Comparison of ENCODE assay signal across 9 mouse cellular contexts in the genomic region with DNA sequence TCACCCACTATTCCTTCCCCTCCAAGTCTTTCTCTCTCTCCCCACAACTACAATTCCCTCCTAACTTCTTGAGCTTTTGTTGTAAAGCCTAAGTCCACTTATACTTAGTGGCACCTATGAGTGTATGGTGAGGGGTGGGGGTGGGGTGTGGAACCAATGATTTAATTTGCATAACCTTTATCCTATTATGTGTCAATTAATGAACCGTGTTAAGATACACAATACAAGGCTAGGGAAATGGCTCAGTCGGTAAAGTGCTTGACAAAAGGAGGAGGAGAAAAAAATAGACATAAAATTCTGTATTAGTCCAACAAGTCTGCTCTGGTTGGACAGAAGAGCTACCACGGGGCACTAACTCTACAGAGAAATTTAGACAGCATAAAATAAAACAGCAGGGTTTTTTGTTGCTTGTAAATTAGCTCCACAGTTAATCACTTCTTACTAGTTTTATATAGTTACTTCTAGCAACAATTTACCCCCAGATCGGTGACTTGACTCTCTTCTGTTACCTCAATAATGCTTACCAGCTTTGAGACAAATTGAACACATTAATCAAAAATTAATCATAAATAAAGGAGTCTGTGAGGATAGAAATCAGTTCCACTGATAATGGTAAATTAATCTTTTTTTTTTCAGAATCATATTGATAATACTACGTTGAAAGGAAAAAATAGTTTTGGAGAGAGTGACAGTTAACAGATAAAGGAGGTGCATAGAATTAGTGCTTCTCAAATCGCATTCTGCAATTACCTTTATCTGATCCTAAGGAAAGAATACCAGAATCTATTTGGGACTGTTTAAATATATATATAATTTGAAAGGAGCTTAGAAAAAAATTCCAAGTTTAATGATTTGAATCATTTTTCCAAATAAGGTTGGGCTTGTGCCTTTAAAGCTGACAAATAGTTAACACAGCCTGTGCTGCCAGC. TPM values are rescaled to one million over a fixed set of nuclear protein-coding genes. Genes with fewer than 3 reads are reported as not detected.
DNase-seq lines count a peak whose midpoint lies in the region; ATAC-seq and TF ChIP-seq lines count a peak whose summit lies in the region.
"Had no signal": no experiment of that assay in that cellular context is flagged by ENCODE, and none has a peak within 500 bp of the region (broad histone marks: within the 10 kb centered on the region; RNA-seq: fewer than 3 reads in every experiment).

No protein-coding gene starts in this region.

- no peak for TF ChIP-seq POLR2A in limb, embryonic 14.5 days (IDR thresholded peaks at IDR 0.05; ENCODE audit: borderline replicate concordance, extremely low read depth, insufficient read depth, insufficient read length)

- WGBS in lung, embryonic 14.5 days: 64% methylated on average over 6 of the region's 6 CpGs
- WGBS in forebrain, embryonic 13.5 days: 17% methylated on average over 6 of the region's 6 CpGs
- WGBS in limb, embryonic 14.5 days: 42% methylated on average over 6 of the region's 6 CpGs

- H3K27ac ChIP-seq in lung, embryonic 14.5 days (ENCODE audit: low read depth): no peak overlapping the region
- H3K27ac ChIP-seq in forebrain, embryonic 13.5 days: no peak overlapping the region
- no peak overlapping the region for H3K27ac ChIP-seq in limb, embryonic 14.5 days (replicated peaks; ENCODE audit: low read depth, low read length)

- no peak for ATAC-seq in lung, embryonic 14.5 days (ENCODE audit: insufficient read depth)
- ATAC-seq in forebrain, embryonic 13.5 days: peak; percentile 48; the same call in 1 of the 2 replicates
- no peak for ATAC-seq in limb, embryonic 14.5 days (ENCODE audit: low FRiP score, low read depth)

- no peaks in the 10 kb centered on the region for H3K27me3 ChIP-seq in lung, embryonic 14.5 days (ENCODE audit: insufficient read depth, low read length)
- H3K27me3 ChIP-seq in forebrain, embryonic 13.5 days: no peaks in the 10 kb centered on the region
- no peaks in the 10 kb centered on the region for H3K27me3 ChIP-seq in limb, embryonic 14.5 days (ENCODE audit: control insufficient read depth, insufficient read depth, low read length)

- H3K9ac ChIP-seq in lung, embryonic 14.5 days: peak overlapping the region; percentile 11; the same call in 1 of the 2 replicates
- H3K9ac ChIP-seq in forebrain, embryonic 13.5 days: peak overlapping the region; percentile 56
- peak overlapping the region; percentile 46 for H3K9ac ChIP-seq in limb, embryonic 14.5 days (ENCODE audit: low read depth, low read length, severe bottlenecking)

- no peaks in the 10 kb centered on the region for H3K4me1 ChIP-seq in lung, embryonic 14.5 days (ENCODE audit: insufficient read depth)
- peaks cover 12% of the 10 kb centered on the region for H3K4me1 ChIP-seq in forebrain, embryonic 13.5 days
- 0 out of 2 replicates have a peak, but pooled peaks cover 2% of the 10 kb centered on the region for H3K4me1 ChIP-seq in limb, embryonic 14.5 days (ENCODE audit: control insufficient read depth, insufficient read depth, low read length)

- peak overlapping the region; percentile 56 for H3K4me2 ChIP-seq in lung, embryonic 14.5 days
- H3K4me2 ChIP-seq in forebrain, embryonic 13.5 days: peak overlapping the region; percentile 69
- H3K4me2 ChIP-seq in limb, embryonic 14.5 days (replicated peaks; ENCODE audit: low read depth, low read length, severe bottlenecking): peak overlapping the region; percentile 46

- H3K9me3 ChIP-seq in lung, embryonic 14.5 days (ENCODE audit: low read depth, low read length): no peaks in the 10 kb centered on the region
- no peaks in the 10 kb centered on the region for H3K9me3 ChIP-seq in forebrain, embryonic 13.5 days (replicated peaks)
- no peaks in the 10 kb centered on the region for H3K9me3 ChIP-seq in limb, embryonic 14.5 days (ENCODE audit: control insufficient read depth, low read length)

- H3K36me3 ChIP-seq in lung, embryonic 14.5 days (ENCODE audit: insufficient read depth): no peaks in the 10 kb centered on the region
- no peaks in the 10 kb centered on the region for H3K36me3 ChIP-seq in forebrain, embryonic 13.5 days (ENCODE audit: poor library complexity, severe bottlenecking)
- H3K36me3 ChIP-seq in limb, embryonic 14.5 days (ENCODE audit: control insufficient read depth, insufficient read depth, low read length): no peaks in the 10 kb centered on the region

- DNase-seq in lung, embryonic 14.5 days: no peak
- DNase-seq in lung, postnatal 4 days: no peak
- no peak for DNase-seq in limb, embryonic 14.5 days (ENCODE audit: low spot score)
- DNase-seq in retina, postnatal 1 day: peak; percentile 11
- no peak for DNase-seq in left cerebral cortex, adult 18-20 months (ENCODE audit: low spot score in 2 of 2)
- DNase-seq in right cerebral cortex, postnatal 36 days (ENCODE audit: low spot score in 2 of 2): no peak
- DNase-seq in spleen, postnatal 36 days (ENCODE audit: low spot score in 2 of 2): no peak

- no peak for TF ChIP-seq CTCF in lung, embryonic 14.5 days (IDR thresholded peaks at IDR 0.05; ENCODE audit: low read depth)

- H3K4me3 ChIP-seq in lung, embryonic 14.5 days (ENCODE audit: low read depth, low read length): peak overlapping the region; percentile 28; the same call in 1 of the 2 replicates
- peak overlapping the region; percentile 40 for H3K4me3 ChIP-seq in forebrain, embryonic 13.5 days
- peak overlapping the region; percentile 33 for H3K4me3 ChIP-seq in limb, embryonic 14.5 days (replicated peaks; ENCODE audit: low read length)

RNA-seq across cellular contexts. Expression of a gene that starts 1.4 kb away (rescaled TPM):
- 0.32 and 0.39 TPM in 2 replicates for polyA plus RNA-seq in lung, embryonic 14.5 days (2014; fragmentation: Nextera tagmentation; extraction: Ambion mirVana)
- polyA plus RNA-seq in forebrain, embryonic 13.5 days (2015; fragmentation: Nextera tagmentation; extraction: Ambion mirVana): 1.6 and 1.8 TPM in 2 replicates
- 1.2 and 1.4 TPM in 2 replicates for polyA plus RNA-seq in limb, embryonic 14.5 days (2012; rRNA removed)
- 2.1 TPM in 2 replicates for polyA plus RNA-seq in limb, embryonic 14.5 days (2014; fragmentation: Nextera tagmentation; extraction: Ambion mirVana)
- 10 to 100 TPM; 23.1 to 23.5 TPM for total RNA-seq in left cerebral cortex, adult 18-20 months (2021)

RNA-seq across cellular contexts. Expression of a gene that starts 48.6 kb away (rescaled TPM):
- not detected in 2 replicates for polyA plus RNA-seq in lung, embryonic 14.5 days (2014; fragmentation: Nextera tagmentation; extraction: Ambion mirVana)
- not detected in 2 replicates for polyA plus RNA-seq in forebrain, embryonic 13.5 days (2015; fragmentation: Nextera tagmentation; extraction: Ambion mirVana)
- polyA plus RNA-seq in limb, embryonic 14.5 days (2012; rRNA removed): not detected in 2 replicates
- not detected in 2 replicates for polyA plus RNA-seq in limb, embryonic 14.5 days (2014; fragmentation: Nextera tagmentation; extraction: Ambion mirVana)
- not detected for total RNA-seq in left cerebral cortex, adult 18-20 months (2021)
- polyA plus RNA-seq: gonadal fat pad, adult 2 months had no signal
